Mouse (Mus musculus) brown adipose tissue, adult 24 weeks (tissue): ENCODE measurements around the gene Hist1h2ag. TPM values are rescaled to one million over a fixed set of nuclear protein-coding genes. Genes with fewer than 3 reads are reported as not detected.
A peak's percentile ranks its signal among the peaks of the same experiment; 100 is the strongest.

Experiments used
- H3K27ac ChIP-seq: fragments of 200-500 bp; replicated peaks from 2 replicates; pipeline ENCODE4 v1.5.1; 2012; ENCODE audit warnings: low read depth, mild to moderate bottlenecking, low read length
- H3K4me1 ChIP-seq: fragments of 200-500 bp; 2 replicates; pipeline ENCODE4 v1.6.1; 2012; ENCODE audit warnings: low read length, mixed read lengths; ENCODE audit not compliant: control insufficient read depth, insufficient read depth, insufficient read length
- H3K4me3 ChIP-seq: fragments of 200-500 bp; 2 replicates; pipeline ENCODE4 v1.5.1; 2012; ENCODE audit warnings: low read depth, mild to moderate bottlenecking, low read length, moderate library complexity; ENCODE audit not compliant: insufficient read depth
- polyA plus RNA-seq: library from polyadenylated mRNA; stranded (reverse); fragments of >200 nt; gene quantifications from 2 replicates; pipeline ENCODE4 v1.2.4, GENCODE M21; 2012; ENCODE audit not compliant: missing spikeins, insufficient read depth, insufficient read length

The Hist1h2ag gene
- polyA plus RNA-seq, 1 experiment: not detected

DNA sequence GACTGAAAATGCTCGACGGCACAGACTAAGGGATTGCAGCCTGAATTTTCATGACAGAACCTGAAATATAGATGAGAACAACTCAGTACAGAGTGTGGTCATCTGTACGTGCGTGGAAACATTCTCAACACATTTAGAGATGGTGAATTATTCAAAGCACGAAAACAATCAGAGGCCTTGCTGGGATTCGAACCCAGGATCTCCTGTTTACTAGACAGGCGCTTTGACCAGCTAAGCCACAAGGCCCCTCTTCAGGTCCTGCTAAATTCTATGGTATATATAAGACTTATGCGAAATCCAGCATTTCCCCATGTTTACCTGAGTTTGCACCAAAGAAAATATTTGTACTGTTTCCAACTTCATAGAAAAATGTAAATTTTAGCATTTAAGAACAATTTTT lies 12.8 kb downstream of the Hist1h2ag start:
- Histone ChIP-seq H3K27ac (no peak overlapping the region), H3K4me1 (no peaks in the 10 kb centered on the region), H3K4me3 (no peak overlapping the region)

GRCm38 (mm10) chr13:22028673-22029460 lies 13.9 kb downstream of the Hist1h2ag start:
- peak overlapping the region; percentile 64 for H3K27ac ChIP-seq
- no peaks in the 10 kb centered on the region for H3K4me1 ChIP-seq

GRCm38 (mm10) chr13:22026058-22027031 lies 16.4 kb downstream of the Hist1h2ag start:
- Histone ChIP-seq H3K4me1 (no peaks in the 10 kb centered on the region), H3K27ac (no peak overlapping the region), H3K4me3 (peak overlapping the region; percentile 71)

More at GRCm38 (mm10) chr13:22028673-22029460, 13.9 kb downstream of the Hist1h2ag start:
- peak overlapping the region; percentile 94 for H3K4me3 ChIP-seq

DNA sequence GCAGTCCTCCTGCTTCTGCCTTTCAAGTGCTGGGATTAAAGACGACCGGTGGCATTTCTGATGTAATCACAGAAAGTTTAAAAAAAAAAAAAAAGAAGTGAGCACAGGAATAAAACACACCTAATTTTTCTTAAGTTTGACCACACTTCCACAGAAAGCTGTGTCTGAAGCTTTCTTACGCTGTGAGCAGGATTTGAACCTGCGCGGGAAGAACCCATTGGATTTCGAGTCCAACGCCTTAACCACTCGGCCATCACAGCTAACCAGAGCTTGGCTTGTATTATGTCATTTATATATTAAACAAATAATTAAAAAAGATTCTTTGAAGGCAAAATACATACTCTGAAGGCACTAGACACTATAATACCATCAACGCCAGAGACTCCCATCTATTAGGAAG lies 20.5 kb downstream of the Hist1h2ag start:
- Histone ChIP-seq H3K4me3 (peak overlapping the region; percentile 62), H3K27ac (no peak overlapping the region), H3K4me1 (no peaks in the 10 kb centered on the region)

- H3K27ac ChIP-seq: no peak overlapping the region
- peak overlapping the region; percentile 62 for H3K4me3 ChIP-seq
- no peaks in the 10 kb centered on the region for H3K4me1 ChIP-seq
Measured at GRCm38 (mm10) chr13:22021581-22021980, 21.2 kb downstream of the Hist1h2ag start.

DNA sequence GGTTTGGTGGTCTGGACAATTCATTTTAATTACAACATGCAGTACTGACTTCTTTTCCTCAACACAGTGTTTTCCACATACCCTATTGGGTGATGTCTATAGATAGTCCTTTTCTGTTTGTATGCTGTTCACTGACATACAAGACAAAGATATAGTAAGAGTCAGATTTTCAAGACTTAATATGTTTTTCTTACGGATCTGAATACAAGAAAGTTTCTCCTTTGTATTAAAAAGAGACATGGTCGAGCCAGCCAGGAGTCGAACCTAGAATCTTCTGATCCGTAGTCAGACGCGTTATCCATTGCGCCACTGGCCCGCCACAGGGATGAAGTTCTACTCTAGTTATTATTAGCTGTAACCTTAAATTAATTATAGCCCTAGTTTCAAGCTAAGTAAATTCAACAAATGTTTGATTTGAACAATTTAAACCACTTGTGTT lies 21.8 kb downstream of the Hist1h2ag start:
- H3K4me3 ChIP-seq: peak overlapping the region; percentile 62
- no peaks in the 10 kb centered on the region for H3K4me1 ChIP-seq
- no peak overlapping the region for H3K27ac ChIP-seq

DNA sequence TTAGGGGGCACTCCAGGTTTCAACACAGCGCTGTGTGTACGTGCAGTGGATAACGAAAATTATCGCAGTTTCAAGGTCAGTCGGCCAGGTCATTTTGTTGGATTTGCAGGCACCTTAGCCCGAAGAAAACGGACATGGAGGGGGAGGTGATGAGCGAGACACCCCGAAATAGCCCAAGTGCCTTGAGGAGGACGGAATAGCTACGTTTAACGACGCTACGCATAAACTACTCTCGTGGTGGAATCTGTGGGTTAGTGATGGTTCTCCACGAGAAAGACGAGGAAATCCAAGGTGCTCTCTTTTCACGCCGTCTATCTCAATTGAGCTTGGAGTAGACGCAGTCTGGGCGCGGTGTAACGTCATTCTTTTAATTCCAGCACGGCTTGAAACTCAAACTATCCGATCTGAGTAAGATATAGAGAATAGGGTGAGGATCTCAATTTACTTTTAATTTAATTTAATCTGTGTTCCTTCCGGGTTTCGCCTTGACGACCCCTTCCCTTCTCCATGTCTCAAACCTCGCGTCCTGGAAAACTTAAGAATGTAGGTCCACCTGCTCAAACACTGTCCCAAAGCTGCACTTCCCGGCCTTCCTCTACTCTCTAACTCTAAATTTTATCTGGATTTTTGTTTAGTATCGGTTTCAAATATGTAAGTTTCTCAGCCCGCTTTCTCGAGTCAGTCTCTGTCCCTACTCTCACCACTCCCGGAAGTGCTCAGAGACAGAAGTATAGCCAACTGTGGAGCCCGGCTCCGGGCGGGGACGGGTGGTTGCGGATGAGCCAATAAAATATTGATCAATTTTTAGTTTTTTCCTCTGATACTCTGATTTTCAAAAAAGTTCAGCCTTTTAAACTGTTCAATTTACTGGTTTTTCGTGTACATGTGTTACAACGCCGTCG lies 22.6 kb downstream of the Hist1h2ag start:
- Histone ChIP-seq H3K4me3 (peak overlapping the region; percentile 53), H3K4me1 (no peaks in the 10 kb centered on the region), H3K27ac (no peak overlapping the region)

- H3K4me1 ChIP-seq: no peaks in the 10 kb centered on the region
- no peak overlapping the region for H3K27ac ChIP-seq
- 0 out of 2 replicates have a peak overlapping the region, but pooled peaks have one; percentile 6 for H3K4me3 ChIP-seq
Measured at GRCm38 (mm10) chr13:22015479-22016450, 27.0 kb downstream of the Hist1h2ag start.

- peak overlapping the region; percentile 25 for H3K4me3 ChIP-seq
- H3K27ac ChIP-seq: no peak overlapping the region
- H3K4me1 ChIP-seq: no peaks in the 10 kb centered on the region
Measured at GRCm38 (mm10) chr13:22014411-22014845, 28.3 kb downstream of the Hist1h2ag start.

- Histone ChIP-seq H3K27ac (no peak overlapping the region), H3K4me3 (no peak overlapping the region; the same call in 1 of the 2 replicates), H3K4me1 (no peaks in the 10 kb centered on the region)
Measured at GRCm38 (mm10) chr13:22013716-22014115, 29.0 kb downstream of the Hist1h2ag start.

GRCm38 (mm10) chr13:22009642-22010041 lies 33.1 kb downstream of the Hist1h2ag start, which contains the start of gene Prss16:
Gene Prss16, minus strand, starts transcription at chr13:22009742.
- no peak within 1 kb of the TSS for H3K4me3 ChIP-seq
- no peaks in the 10 kb centered on the region for H3K4me1 ChIP-seq
- H3K27ac ChIP-seq: no peak within 1 kb of the TSS

- Histone ChIP-seq H3K27ac (no peak overlapping the region), H3K4me1 (no peaks in the 10 kb centered on the region), H3K4me3 (no peak overlapping the region)
Measured at GRCm38 (mm10) chr13:22008707-22009106, 34.0 kb downstream of the Hist1h2ag start.

GRCm38 (mm10) chr13:22007872-22008271 lies 34.9 kb downstream of the Hist1h2ag start:
- H3K27ac ChIP-seq: no peak overlapping the region

More at GRCm38 (mm10) chr13:22007872-22008271, 34.9 kb downstream of the Hist1h2ag start:
- peak overlapping the region; percentile 5; the same call in 1 of the 2 replicates for H3K4me3 ChIP-seq
- H3K4me1 ChIP-seq: no peaks in the 10 kb centered on the region
